Mouse (Mus musculus) cerebellum, adult 9-11 months (tissue): Measurements from ENCODE around the gene Gm13285.
"Not testable (repeated sequence)": the region's sequence is repeated elsewhere in the genome, so short reads cannot be mapped to it uniquely, and the experiment has no call there.

ENCODE experiments used
- DNase-seq: peaks from one replicate; pipeline ENCODE4 v3.0.0; 2022

Gene Gm13285

GRCm38 (mm10) chr4:88799365-88799764 lies at the start of gene Gm13285:
Gene Gm13285, plus strand, starts transcription at chr4:88799665.
- not testable (repeated sequence) for DNase-seq

GRCm38 (mm10) chr4:88749926-88750325 lies 49.5 kb upstream of the Gm13285 start:
- DNase-seq: no peak

DNA sequence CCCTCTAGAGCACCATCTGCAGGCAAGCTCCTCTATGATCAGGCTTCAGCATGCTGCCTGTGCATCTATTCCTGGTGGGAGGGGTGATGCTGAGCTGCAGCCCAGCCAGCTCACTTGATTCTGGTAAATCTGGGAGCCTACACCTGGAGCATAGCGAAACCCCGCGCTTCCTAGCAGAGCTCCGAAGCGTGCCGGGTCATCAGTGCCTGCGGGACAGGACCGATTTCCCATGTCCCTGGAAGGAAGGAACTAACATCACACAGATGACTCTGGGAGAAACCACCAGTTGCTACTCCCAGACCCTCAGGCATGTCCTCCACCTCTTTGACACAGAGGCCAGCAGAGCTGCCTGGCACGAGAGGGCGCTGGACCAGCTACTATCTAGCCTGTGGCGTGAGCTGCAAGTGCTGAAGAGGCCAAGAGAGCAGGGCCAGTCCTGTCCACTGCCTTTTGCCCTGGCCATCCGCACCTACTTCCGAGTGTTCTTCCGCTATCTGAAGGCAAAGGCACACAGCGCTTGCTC lies 44.6 kb upstream of the Gm13285 start, which contains the start of gene Gm13271:
TSS of gene Gm13271 (plus strand) at position 51 of the 523 bp plus-strand sequence.
- DNase-seq: peak; percentile 92

- DNase-seq: peak; percentile 46
These were observed 42.6 kb upstream of the Gm13285 start for GRCm38 (mm10) chr4:88756581-88757513.

DNA sequence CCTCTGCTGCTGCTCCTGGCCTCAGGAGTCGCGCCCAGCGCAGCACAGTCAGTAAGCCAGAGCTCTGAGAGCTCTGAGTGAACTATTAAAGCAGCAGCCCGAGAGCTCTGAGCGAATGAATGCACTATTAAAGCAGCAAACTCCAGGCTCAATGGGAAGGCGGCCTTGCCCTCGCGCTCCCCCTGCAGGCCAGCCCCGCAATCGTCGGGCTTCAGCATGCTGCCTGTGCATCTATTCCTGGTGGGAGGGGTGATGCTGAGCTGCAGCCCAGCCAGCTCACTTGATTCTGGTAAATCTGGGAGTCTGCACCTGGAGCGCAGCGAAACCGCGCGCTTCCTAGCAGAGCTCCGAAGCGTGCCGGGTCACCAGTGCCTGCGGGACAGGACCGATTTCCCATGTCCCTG lies 41.8 kb upstream of the Gm13285 start:
- peak; percentile 96 for DNase-seq

- peak; percentile 55 for DNase-seq
These were observed 40.7 kb upstream of the Gm13285 start for GRCm38 (mm10) chr4:88758751-88759150.

DNA sequence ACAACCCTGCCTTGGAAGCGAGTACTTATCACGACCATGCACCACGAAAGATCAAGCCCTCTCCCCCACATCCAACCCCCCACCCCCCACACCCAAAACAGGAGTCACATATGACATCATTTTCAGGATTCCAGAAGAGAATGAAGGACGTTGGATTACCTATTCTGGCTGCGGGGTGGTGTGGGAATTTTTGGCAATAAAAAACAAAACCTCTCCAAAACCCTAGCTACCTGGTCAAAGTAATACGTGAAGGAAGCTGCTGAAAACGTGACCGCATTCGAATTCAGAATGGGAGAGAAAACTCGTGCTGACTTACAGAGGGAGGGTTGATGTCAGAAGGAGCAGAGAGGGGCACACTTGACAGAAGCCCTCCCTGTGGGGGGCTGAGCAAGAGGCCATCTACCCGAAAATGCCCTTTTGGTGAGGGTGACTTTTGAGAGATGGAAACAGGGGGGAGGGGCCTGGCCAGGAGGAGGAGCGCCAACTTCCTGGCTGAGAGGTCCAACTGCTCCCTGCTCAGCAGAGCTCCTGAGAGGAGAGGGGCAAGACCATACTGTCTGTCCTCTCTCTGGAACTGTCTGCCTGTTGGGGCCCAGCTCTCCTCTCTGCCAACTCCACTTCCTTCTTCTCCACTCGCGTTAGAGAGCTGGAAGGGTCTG lies 39.7 kb upstream of the Gm13285 start, which contains the start of gene Gm13283:
TSS of gene Gm13283 (plus strand) at position 510 of the 659 bp plus-strand sequence.
- peak; percentile 81 for DNase-seq

DNA sequence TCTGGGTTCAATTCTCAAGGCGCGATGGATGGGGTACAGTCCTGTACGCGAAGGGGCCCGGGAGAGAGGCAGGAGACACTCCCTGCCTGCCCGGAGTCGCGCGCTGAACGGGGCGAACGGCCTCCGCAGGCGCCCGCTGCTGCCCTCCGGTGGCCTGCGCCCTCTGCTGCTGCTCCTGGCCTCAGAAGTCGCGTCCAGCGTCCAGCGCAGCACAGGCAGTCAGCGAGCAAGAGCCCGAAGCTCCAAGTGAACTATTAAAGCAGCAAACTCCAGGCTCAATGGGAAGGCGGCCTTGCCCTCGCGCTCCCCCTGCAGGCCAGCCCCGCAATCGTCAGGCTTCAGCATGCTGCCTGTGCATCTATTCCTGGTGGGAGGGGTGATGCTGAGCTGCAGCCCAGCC lies 39.0 kb upstream of the Gm13285 start:
- DNase-seq: peak; percentile 80

GRCm38 (mm10) chr4:88761776-88762175 lies 37.7 kb upstream of the Gm13285 start:
- peak; percentile 89 for DNase-seq

DNA sequence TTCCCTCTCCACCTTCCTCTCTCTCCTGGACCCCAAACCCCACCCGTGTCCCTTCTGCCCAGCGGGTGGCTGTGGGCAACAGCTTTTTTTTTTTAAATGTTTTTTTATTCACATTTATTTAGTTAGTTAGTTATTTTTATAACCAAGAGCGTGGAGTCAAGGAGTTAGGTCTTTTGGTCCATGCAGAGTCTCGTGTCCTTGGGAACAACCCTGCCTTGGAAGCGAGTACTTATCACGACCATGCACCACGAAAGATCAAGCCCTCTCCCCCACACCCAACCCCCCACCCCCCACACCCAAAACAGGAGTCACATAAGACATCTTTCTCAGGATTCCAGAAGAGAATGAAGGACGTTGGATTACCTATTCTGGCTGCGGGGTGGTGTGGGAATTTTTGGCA lies 37.1 kb upstream of the Gm13285 start:
- DNase-seq: peak; percentile 58

- peak; percentile 68 for DNase-seq
These were observed 36.0 kb upstream of the Gm13285 start for GRCm38 (mm10) chr4:88763384-88764018.

- not testable (repeated sequence) for DNase-seq
These were observed 25.9 kb upstream of the Gm13285 start, which contains the start of gene Gm13290 for GRCm38 (mm10) chr4:88773534-88773933. Gene Gm13290, plus strand, starts transcription at chr4:88773834.

DNA sequence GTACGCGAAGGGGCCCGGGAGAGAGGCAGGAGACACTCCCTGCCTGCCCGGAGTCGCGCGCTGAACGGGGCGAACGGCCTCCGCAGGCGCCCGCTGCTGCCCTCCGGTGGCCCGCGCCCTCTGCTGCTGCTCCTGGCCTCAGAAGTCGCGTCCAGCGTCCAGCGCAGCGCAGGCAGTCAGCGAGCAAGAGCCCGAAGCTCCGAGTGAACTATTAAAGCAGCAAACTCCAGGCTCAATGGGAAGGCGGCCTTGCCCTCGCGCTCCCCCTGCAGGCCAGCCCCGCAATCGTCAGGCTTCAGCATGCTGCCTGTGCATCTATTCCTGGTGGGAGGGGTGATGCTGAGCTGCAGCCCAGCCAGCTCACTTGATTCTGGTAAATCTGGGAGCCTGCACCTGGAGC lies 22.8 kb upstream of the Gm13285 start, which contains the start of gene Gm13289:
TSS of gene Gm13289 (plus strand) at position 301 of the 400 bp plus-strand sequence.
- DNase-seq: not testable (repeated sequence)

DNA sequence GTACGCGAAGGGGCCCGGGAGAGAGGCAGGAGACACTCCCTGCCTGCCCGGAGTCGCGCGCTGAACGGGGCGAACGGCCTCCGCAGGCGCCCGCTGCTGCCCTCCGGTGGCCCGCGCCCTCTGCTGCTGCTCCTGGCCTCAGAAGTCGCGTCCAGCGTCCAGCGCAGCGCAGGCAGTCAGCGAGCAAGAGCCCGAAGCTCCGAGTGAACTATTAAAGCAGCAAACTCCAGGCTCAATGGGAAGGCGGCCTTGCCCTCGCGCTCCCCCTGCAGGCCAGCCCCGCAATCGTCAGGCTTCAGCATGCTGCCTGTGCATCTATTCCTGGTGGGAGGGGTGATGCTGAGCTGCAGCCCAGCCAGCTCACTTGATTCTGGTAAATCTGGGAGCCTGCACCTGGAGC lies 19.9 kb upstream of the Gm13285 start, which contains the start of gene Gm13272:
TSS of gene Gm13272 (plus strand) at position 301 of the 400 bp plus-strand sequence.
- DNase-seq: not testable (repeated sequence)

DNA sequence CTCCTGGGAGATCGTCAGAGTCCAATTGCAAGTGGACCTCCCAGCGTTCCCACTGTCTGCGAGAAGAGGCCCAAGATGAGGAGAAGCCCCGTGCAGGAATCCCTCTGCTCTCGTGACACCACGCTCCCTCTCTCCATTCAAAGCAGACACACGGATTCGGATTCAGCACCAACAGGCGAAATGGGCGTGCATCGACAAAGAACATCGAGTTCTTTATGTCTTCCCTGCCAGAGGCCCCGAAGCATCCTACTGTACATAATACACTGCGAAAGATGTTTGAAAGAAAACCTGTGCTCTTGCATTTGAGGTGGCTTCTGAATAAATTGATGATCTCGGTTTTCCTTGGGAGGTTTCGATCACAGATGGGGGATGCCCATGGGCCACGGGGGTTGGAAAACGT lies 19.1 kb upstream of the Gm13285 start:
- peak; percentile 44 for DNase-seq

- not testable (repeated sequence) for DNase-seq
These were observed 17.6 kb upstream of the Gm13285 start, which contains the start of gene Ifnz for GRCm38 (mm10) chr4:88781831-88782230. Gene Ifnz, plus strand, starts transcription at chr4:88782131.

DNA sequence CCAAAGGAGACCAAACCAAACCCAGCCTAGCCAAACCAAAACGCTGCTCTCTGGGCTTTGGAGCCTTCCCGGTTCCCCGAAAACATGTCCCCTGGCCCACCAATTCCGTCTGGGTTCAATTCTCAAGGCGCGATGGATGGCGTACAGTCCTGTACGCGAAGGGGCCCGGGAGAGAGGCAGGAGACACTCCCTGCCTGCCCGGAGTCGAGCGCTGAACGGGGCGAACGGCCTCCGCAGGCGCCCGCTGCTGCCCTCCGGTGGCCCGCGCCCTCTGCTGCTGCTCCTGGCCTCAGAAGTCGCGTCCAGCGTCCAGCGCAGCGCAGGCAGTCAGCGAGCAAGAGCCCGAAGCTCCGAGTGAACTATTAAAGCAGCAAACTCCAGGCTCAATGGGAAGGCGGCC lies 17.1 kb upstream of the Gm13285 start:
- not testable (repeated sequence) for DNase-seq

DNA sequence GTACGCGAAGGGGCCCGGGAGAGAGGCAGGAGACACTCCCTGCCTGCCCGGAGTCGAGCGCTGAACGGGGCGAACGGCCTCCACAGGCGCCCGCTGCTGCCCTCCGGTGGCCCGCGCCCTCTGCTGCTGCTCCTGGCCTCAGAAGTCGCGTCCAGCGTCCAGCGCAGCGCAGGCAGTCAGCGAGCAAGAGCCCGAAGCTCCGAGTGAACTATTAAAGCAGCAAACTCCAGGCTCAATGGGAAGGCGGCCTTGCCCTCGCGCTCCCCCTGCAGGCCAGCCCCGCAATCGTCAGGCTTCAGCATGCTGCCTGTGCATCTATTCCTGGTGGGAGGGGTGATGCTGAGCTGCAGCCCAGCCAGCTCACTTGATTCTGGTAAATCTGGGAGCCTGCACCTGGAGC lies 14.1 kb upstream of the Gm13285 start, which contains the start of gene Gm13276:
TSS of gene Gm13276 (plus strand) at position 301 of the 400 bp plus-strand sequence.
- not testable (repeated sequence) for DNase-seq

GRCm38 (mm10) chr4:88788402-88788801 lies 11.1 kb upstream of the Gm13285 start, which contains the start of gene Gm13277:
Gene Gm13277, plus strand, starts transcription at chr4:88788632.
- peak; percentile 75 for DNase-seq

DNA sequence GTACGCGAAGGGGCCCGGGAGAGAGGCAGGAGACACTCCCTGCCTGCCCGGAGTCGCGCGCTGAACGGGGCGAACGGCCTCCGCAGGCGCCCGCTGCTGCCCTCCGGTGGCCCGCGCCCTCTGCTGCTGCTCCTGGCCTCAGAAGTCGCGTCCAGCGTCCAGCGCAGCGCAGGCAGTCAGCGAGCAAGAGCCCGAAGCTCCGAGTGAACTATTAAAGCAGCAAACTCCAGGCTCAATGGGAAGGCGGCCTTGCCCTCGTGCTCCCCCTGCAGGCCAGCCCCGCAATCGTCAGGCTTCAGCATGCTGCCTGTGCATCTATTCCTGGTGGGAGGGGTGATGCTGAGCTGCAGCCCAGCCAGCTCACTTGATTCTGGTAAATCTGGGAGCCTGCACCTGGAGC lies 8.2 kb upstream of the Gm13285 start, which contains the start of gene Gm13278:
TSS of gene Gm13278 (plus strand) at position 301 of the 400 bp plus-strand sequence.
- DNase-seq: not testable (repeated sequence)

DNA sequence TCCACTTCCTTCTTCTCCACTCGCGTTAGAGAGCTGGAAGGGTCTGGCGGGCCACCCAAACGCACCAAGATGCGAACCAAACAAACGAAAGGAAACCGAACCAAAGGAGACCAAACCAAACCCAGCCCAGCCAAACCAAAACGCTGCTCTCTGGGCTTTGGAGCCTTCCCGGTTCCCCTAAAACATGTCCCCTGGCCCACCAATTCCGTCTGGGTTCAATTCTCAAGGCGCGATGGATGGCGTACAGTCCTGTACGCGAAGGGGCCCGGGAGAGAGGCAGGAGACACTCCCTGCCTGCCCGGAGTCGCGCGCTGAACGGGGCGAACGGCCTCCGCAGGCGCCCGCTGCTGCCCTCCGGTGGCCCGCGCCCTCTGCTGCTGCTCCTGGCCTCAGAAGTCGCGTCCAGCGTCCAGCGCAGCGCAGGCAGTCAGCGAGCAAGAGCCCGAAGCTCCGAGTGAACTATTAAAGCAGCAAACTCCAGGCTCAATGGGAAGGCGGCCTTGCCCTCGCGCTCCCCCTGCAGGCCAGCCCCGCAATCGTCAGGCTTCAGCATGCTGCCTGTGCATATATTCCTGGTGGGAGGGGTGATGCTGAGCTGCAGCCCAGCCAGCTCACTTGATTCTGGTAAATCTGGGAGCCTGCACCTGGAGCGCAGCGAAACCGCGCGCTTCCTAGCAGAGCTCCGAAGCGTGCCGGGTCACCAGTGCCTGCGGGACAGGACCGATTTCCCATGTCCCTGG lies 5.4 kb upstream of the Gm13285 start, which contains the start of gene Gm13275:
TSS of gene Gm13275 (plus strand) at position 552 of the 740 bp plus-strand sequence.
- DNase-seq: peak; percentile 82
